Mouse (Mus musculus) liver, embryonic 11.5 days (tissue): Measurements from ENCODE around the gene Ror2. TPM values are rescaled to one million over a fixed set of nuclear protein-coding genes. Genes with fewer than 3 reads are reported as not detected.

ENCODE experiments used
- ATAC-seq: fragments of 200-750 bp; cut with Nextera tagmentation; replicated peaks from 2 replicates; pipeline ENCODE4 v1.8.0; 2017; ENCODE audit warnings: moderate number of reproducible peaks, mild to moderate bottlenecking, moderate TSS enrichment, moderate library complexity; ENCODE audit not compliant: low FRiP score
- DNase-seq: peaks from one replicate; pipeline ENCODE4 v3.0.0-alpha.2; 2017; ENCODE audit warnings: low spot score
- H3K27ac ChIP-seq: fragments of 300-500 bp; sonication (generic); 2 replicates; pipeline ENCODE4 v1.5.1; 2014; ENCODE audit warnings: mild to moderate bottlenecking, low read depth, low read length, control low read depth
- H3K27me3 ChIP-seq: fragments of 300-500 bp; sonication (generic); replicated peaks from 2 replicates; pipeline ENCODE4 v1.6.1; 2014; ENCODE audit warnings: low read length, mixed read lengths; ENCODE audit not compliant: control insufficient read depth, insufficient read depth
- H3K36me3 ChIP-seq: fragments of 300-500 bp; sonication (generic); 2 replicates; pipeline ENCODE4 v1.6.1; 2014; ENCODE audit warnings: mild to moderate bottlenecking, low read length, moderate library complexity, mixed read lengths; ENCODE audit not compliant: control insufficient read depth, insufficient read depth
- H3K4me1 ChIP-seq: fragments of 300-500 bp; sonication (generic); replicated peaks from 2 replicates; pipeline ENCODE4 v1.6.1; 2014; ENCODE audit warnings: low read length, mixed read lengths; ENCODE audit not compliant: control insufficient read depth, insufficient read depth
- H3K4me2 ChIP-seq: fragments of 300-500 bp; sonication (generic); 2 replicates; pipeline ENCODE4 v1.6.1; 2014; ENCODE audit warnings: mild to moderate bottlenecking, control low read depth, moderate library complexity
- H3K4me3 ChIP-seq: fragments of 300-500 bp; sonication (generic); 2 replicates; pipeline ENCODE4 v1.5.1; 2014; ENCODE audit warnings: low read depth, low read length, control low read depth
- H3K9ac ChIP-seq: fragments of 300-500 bp; sonication (generic); 2 replicates; pipeline ENCODE4 v1.6.1; 2014; ENCODE audit warnings: low read depth, low read length, control low read depth
- H3K9me3 ChIP-seq: fragments of 300-500 bp; sonication (generic); 2 replicates; pipeline ENCODE4 v1.6.1; 2016; ENCODE audit warnings: low read length, inconsistent platforms, mixed read lengths; ENCODE audit not compliant: control insufficient read depth
- WGBS: fragments of 180-500 bp; shearing (Covaris S2); extraction: QIAGEN DNeasy Blood & Tissue Kit; methylation state at CpG from one replicate; pipeline ENCODE4 v1.1.7; 2014; 5-methylcytosine and 5-hydroxymethylcytosine counted together
- polyA plus RNA-seq: library from polyadenylated mRNA; unstranded; fragments of >200 nt; fragmentation: Nextera tagmentation; extraction: Ambion mirVana; gene quantifications from 2 replicates; pipeline ENCODE4 v1.2.1, GENCODE M21; 2014

Gene Ror2
- polyA plus RNA-seq, 1 experiment from 2014 or later: 4.3 TPM

DNA sequence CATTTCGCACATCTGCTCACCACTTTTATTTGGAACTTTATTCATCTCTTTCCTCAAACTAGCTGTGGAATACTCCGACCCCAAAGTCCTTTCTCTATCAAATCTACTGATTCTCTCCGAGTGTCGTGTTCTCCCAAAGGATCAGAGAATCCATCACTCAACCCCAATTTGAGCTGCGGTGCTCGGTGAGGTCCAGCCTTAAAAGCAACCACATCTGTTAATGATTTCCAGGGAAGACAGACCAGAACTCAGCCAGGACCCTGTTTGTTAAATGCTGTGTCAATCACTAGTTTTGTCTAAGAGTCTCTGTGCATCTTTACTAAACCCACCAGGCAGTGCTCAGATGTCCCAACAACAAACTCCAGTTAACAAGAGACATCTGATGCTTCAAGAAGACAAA, 204.1 kb downstream of the Ror2 start:
- Histone ChIP-seq H3K4me1 (no peaks in the 10 kb centered on the region), H3K9ac (no peak overlapping the region), H3K9me3 (no peaks in the 10 kb centered on the region), H3K27me3 (no peaks in the 10 kb centered on the region; the same call in 1 of the 2 replicates), H3K27ac (no peak overlapping the region), H3K4me3 (no peak overlapping the region), H3K4me2 (no peak overlapping the region), H3K36me3 (no peaks in the 10 kb centered on the region)
- 66% methylated on average over 6 of the region's 6 CpGs for WGBS
- no peak for DNase-seq
- ATAC-seq: no peak

- Histone ChIP-seq H3K9me3 (no peaks in the 10 kb centered on the region), H3K27ac (no peak overlapping the region), H3K4me2 (no peak overlapping the region), H3K4me3 (no peak overlapping the region), H3K9ac (no peak overlapping the region), H3K27me3 (no peaks in the 10 kb centered on the region; the same call in 1 of the 2 replicates), H3K36me3 (no peaks in the 10 kb centered on the region), H3K4me1 (no peaks in the 10 kb centered on the region)
- WGBS: 87% methylated on average over 15 of the region's 15 CpGs
- no peak for ATAC-seq
- DNase-seq: no peak
Measured at GRCm38 (mm10) chr13:53077732-53078345, 208.1 kb downstream of the Ror2 start.

GRCm38 (mm10) chr13:53075006-53075405, 210.9 kb downstream of the Ror2 start:
- Histone ChIP-seq H3K27me3 (no peaks in the 10 kb centered on the region; the same call in 1 of the 2 replicates), H3K4me2 (no peak overlapping the region), H3K9me3 (no peaks in the 10 kb centered on the region), H3K9ac (no peak overlapping the region), H3K4me3 (no peak overlapping the region), H3K27ac (no peak overlapping the region), H3K4me1 (no peaks in the 10 kb centered on the region), H3K36me3 (no peaks in the 10 kb centered on the region)
- WGBS: 66% methylated on average over 5 of the region's 5 CpGs
- no peak for ATAC-seq
- no peak for DNase-seq

- Histone ChIP-seq H3K4me2 (no peak overlapping the region), H3K27me3 (no peaks in the 10 kb centered on the region), H3K27ac (no peak overlapping the region), H3K4me3 (no peak overlapping the region), H3K4me1 (no peaks in the 10 kb centered on the region), H3K9ac (no peak overlapping the region), H3K36me3 (no peaks in the 10 kb centered on the region), H3K9me3 (no peaks in the 10 kb centered on the region)
- ATAC-seq (no peak), DNase-seq (no peak)
- 74% methylated on average over 22 of the region's 22 CpGs for WGBS
Measured at GRCm38 (mm10) chr13:53069076-53069690, 216.7 kb downstream of the Ror2 start.

DNA sequence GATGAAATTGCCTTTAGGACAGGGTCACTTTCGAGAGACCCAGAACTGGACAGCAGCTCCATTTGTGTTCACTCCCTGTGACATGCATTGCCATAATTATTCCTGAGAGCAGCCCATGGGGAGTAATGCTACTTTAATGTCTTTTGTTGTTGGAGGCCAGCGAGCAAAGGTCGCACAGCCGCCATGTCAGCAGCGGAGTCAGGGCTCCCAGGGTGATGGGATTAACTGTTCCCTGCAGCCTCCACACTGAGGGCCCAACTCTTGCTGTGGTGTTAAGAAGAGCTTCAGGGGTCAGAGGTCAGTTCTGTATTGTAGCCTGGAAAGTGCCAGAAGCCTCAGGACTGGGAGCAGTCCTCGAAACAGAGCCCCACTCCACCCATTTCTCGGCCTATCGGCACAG, 217.5 kb downstream of the Ror2 start:
- H3K36me3 ChIP-seq: no peaks in the 10 kb centered on the region
- no peaks in the 10 kb centered on the region for H3K27me3 ChIP-seq
- no peaks in the 10 kb centered on the region for H3K4me1 ChIP-seq
- 85% methylated on average over 8 of the region's 8 CpGs for WGBS
- H3K4me3 ChIP-seq: no peak overlapping the region
- H3K4me2 ChIP-seq: no peak overlapping the region
- H3K27ac ChIP-seq: no peak overlapping the region
- DNase-seq (no peak), ATAC-seq (no peak)
- no peaks in the 10 kb centered on the region for H3K9me3 ChIP-seq
- H3K9ac ChIP-seq: no peak overlapping the region

DNA sequence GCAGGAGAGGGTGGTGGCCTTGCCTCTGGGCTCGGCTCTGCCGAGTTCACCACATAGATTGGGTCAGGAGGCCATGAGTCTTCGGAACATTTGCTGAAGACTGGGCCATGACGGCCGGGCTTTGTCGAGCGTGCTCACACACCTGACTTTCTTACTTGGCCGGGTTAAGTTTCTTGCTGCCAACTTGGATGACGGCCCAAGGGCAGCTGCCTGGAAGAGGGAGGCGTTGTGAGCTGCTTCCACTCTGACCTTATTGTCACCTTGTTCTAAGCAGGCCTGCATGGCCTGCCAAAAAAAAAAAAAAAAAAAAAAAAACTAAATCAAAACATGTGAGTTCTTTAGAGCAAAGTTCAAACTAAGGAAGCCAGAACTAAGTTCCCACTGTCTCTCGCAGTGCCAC, 218.0 kb downstream of the Ror2 start:
- DNase-seq (no peak), ATAC-seq (no peak)
- Histone ChIP-seq H3K27ac (no peak overlapping the region), H3K9ac (no peak overlapping the region), H3K4me1 (no peaks in the 10 kb centered on the region), H3K36me3 (no peaks in the 10 kb centered on the region), H3K4me2 (no peak overlapping the region), H3K4me3 (no peak overlapping the region), H3K27me3 (no peaks in the 10 kb centered on the region), H3K9me3 (no peaks in the 10 kb centered on the region)
- WGBS: 86% methylated on average over 11 of the region's 11 CpGs

- Histone ChIP-seq H3K4me3 (no peak overlapping the region), H3K4me1 (no peaks in the 10 kb centered on the region), H3K9me3 (no peaks in the 10 kb centered on the region), H3K9ac (no peak overlapping the region), H3K4me2 (no peak overlapping the region), H3K27ac (no peak overlapping the region), H3K27me3 (no peaks in the 10 kb centered on the region), H3K36me3 (no peaks in the 10 kb centered on the region)
- WGBS: 82% methylated on average over 11 of the region's 11 CpGs
- ATAC-seq (no peak), DNase-seq (no peak)
Measured at GRCm38 (mm10) chr13:53065122-53065521, 220.8 kb downstream of the Ror2 start.

DNA sequence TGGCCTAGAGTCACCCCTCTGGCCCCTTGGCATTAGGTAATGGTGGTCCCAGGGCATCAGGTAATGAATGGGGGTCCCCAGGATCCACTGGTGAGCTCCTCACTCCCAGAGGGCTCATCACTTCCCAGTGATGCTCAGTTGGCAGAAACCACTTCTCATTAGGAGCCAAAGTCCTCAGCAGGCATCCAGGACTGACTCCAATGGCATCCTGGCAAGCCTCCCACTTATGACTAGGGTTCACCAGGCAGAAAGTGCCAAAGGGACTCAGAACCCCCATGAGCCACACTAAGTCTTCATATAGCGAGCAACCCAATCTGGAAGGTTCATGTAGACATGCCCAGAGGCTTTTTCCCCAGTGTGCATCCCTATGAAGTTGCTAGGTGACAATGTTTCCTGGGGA, 221.2 kb downstream of the Ror2 start:
- H3K4me1 ChIP-seq: no peaks in the 10 kb centered on the region
- 83% methylated on average over 1 of the region's 1 CpGs for WGBS
- DNase-seq (no peak), ATAC-seq (no peak)
- no peak overlapping the region for H3K27ac ChIP-seq
- H3K4me2 ChIP-seq: no peak overlapping the region
- H3K9ac ChIP-seq: no peak overlapping the region
- H3K27me3 ChIP-seq: no peaks in the 10 kb centered on the region
- H3K36me3 ChIP-seq: no peaks in the 10 kb centered on the region
- H3K9me3 ChIP-seq: no peaks in the 10 kb centered on the region
- H3K4me3 ChIP-seq: no peak overlapping the region
